Mouse (Mus musculus): ENCODE data around the gene Arl14ep. TPM values are rescaled to one million over a fixed set of nuclear protein-coding genes. Genes with fewer than 3 reads are reported as not detected.

Gene Arl14ep
- total and polyA plus RNA-seq, 3 experiments = 47.9 to 599 (median 108) TPM

- Histone ChIP-seq H3K4me1 (ENCODE audit: insufficient read depth, low read depth, low read length) (peaks cover 47% of the 10 kb centered on the region), H3K4me3 (ENCODE audit: low read depth, low read length) (peak overlapping the region; percentile 95), H3K27me3 (ENCODE audit: insufficient read depth, low read length) (no peaks in the 10 kb centered on the region), H3K36me3 (replicated peaks) (peaks cover 36% of the 10 kb centered on the region), H3K9me3 (replicated peaks) (no peaks in the 10 kb centered on the region)
- no peak for TF ChIP-seq CTCF (IDR thresholded peaks at IDR 0.05; ENCODE audit: low read depth, low read length)
- TF ChIP-seq GATA2 (IDR thresholded peaks at IDR 0.05; ENCODE audit: borderline replicate concordance, low read depth, low read length) = no peak
- TF ChIP-seq POLR2AphosphoS5 (IDR thresholded peaks at IDR 0.05; ENCODE audit: insufficient replicate concordance, low read depth, low read length) = no peak
- TF ChIP-seq GATA1 (IDR thresholded peaks at IDR 0.05; ENCODE audit: borderline replicate concordance, low read length) = no peak
- no peak for TF ChIP-seq TAL1 (conservative IDR thresholded peaks at IDR 0.05; ENCODE audit: low read depth, low read length)
- ATAC-seq (ENCODE audit: extremely low read depth, insufficient number of reproducible peaks, low FRiP score, poor library complexity, severe bottlenecking) = no peak
- DNase-seq (ENCODE audit: low spot score) = no peak
These were observed 779 bp downstream of the Arl14ep start for GRCm38 (mm10) chr2:106973332-106973958.

GRCm38 (mm10) chr2:106972851-106973250, 1.4 kb downstream of the Arl14ep start:
- Histone ChIP-seq H3K4me1 (ENCODE audit: insufficient read depth, low read depth, low read length) (peaks cover 50% of the 10 kb centered on the region), H3K4me3 (ENCODE audit: low read depth, low read length) (peak overlapping the region; percentile 95), H3K36me3 (replicated peaks) (peaks cover 42% of the 10 kb centered on the region), H3K9me3 (replicated peaks) (no peaks in the 10 kb centered on the region), H3K27me3 (ENCODE audit: insufficient read depth, low read length) (no peaks in the 10 kb centered on the region)
- TF ChIP-seq TAL1 (conservative IDR thresholded peaks at IDR 0.05; ENCODE audit: low read depth, low read length) (no peak), POLR2AphosphoS5 (IDR thresholded peaks at IDR 0.05; ENCODE audit: insufficient replicate concordance, low read depth, low read length) (no peak), CTCF (IDR thresholded peaks at IDR 0.05; ENCODE audit: low read depth, low read length) (no peak), GATA2 (IDR thresholded peaks at IDR 0.05; ENCODE audit: borderline replicate concordance, low read depth, low read length) (no peak), GATA1 (IDR thresholded peaks at IDR 0.05; ENCODE audit: borderline replicate concordance, low read length) (no peak)
- DNase-seq (ENCODE audit: low spot score) (no peak), ATAC-seq (ENCODE audit: extremely low read depth, insufficient number of reproducible peaks, low FRiP score, poor library complexity, severe bottlenecking) (no peak)

- Histone ChIP-seq H3K27me3 (ENCODE audit: insufficient read depth, low read length) (no peaks in the 10 kb centered on the region), H3K9me3 (replicated peaks) (no peaks in the 10 kb centered on the region), H3K4me3 (ENCODE audit: low read depth, low read length) (peak overlapping the region; percentile 2; the same call in 1 of the 2 replicates), H3K4me1 (ENCODE audit: insufficient read depth, low read depth, low read length) (peaks cover 37% of the 10 kb centered on the region), H3K36me3 (replicated peaks) (peaks cover 59% of the 10 kb centered on the region)
- TF ChIP-seq POLR2AphosphoS5 (IDR thresholded peaks at IDR 0.05; ENCODE audit: insufficient replicate concordance, low read depth, low read length) = no peak
- TF ChIP-seq TAL1 (conservative IDR thresholded peaks at IDR 0.05; ENCODE audit: low read depth, low read length) = no peak
- no peak for TF ChIP-seq GATA1 (IDR thresholded peaks at IDR 0.05; ENCODE audit: borderline replicate concordance, low read length)
- TF ChIP-seq GATA2 (IDR thresholded peaks at IDR 0.05; ENCODE audit: borderline replicate concordance, low read depth, low read length) = no peak
- TF ChIP-seq CTCF (IDR thresholded peaks at IDR 0.05; ENCODE audit: low read depth, low read length) = no peak
- DNase-seq (ENCODE audit: low spot score) (no peak), ATAC-seq (ENCODE audit: extremely low read depth, insufficient number of reproducible peaks, low FRiP score, poor library complexity, severe bottlenecking) (no peak)
These were observed 3.3 kb downstream of the Arl14ep start for GRCm38 (mm10) chr2:106970971-106971370.

GRCm38 (mm10) chr2:106968320-106968719, 5.9 kb downstream of the Arl14ep start:
- Histone ChIP-seq H3K4me1 (ENCODE audit: insufficient read depth, low read depth, low read length) (peaks cover 47% of the 10 kb centered on the region), H3K4me3 (ENCODE audit: low read depth, low read length) (no peak overlapping the region), H3K36me3 (replicated peaks) (peaks cover 81% of the 10 kb centered on the region), H3K27me3 (ENCODE audit: insufficient read depth, low read length) (no peaks in the 10 kb centered on the region), H3K9me3 (replicated peaks) (no peaks in the 10 kb centered on the region)
- no peak for TF ChIP-seq POLR2AphosphoS5 (IDR thresholded peaks at IDR 0.05; ENCODE audit: insufficient replicate concordance, low read depth, low read length)
- no peak for TF ChIP-seq GATA1 (IDR thresholded peaks at IDR 0.05; ENCODE audit: borderline replicate concordance, low read length)
- no peak for TF ChIP-seq CTCF (IDR thresholded peaks at IDR 0.05; ENCODE audit: low read depth, low read length)
- DNase-seq (ENCODE audit: low spot score) = no peak
- ATAC-seq (ENCODE audit: extremely low read depth, insufficient number of reproducible peaks, low FRiP score, poor library complexity, severe bottlenecking) = no peak

- no peaks in the 10 kb centered on the region for H3K9me3 ChIP-seq (replicated peaks)
- DNase-seq (ENCODE audit: low spot score) = peak; percentile 24
- no peak for TF ChIP-seq CTCF (IDR thresholded peaks at IDR 0.05; ENCODE audit: low read depth, low read length)
- no peak for TF ChIP-seq GATA1 (IDR thresholded peaks at IDR 0.05; ENCODE audit: borderline replicate concordance, low read length)
- TF ChIP-seq TAL1 (conservative IDR thresholded peaks at IDR 0.05; ENCODE audit: low read depth, low read length) = no peak; the same call in 1 of the 2 replicates
- TF ChIP-seq POLR2AphosphoS5 (IDR thresholded peaks at IDR 0.05; ENCODE audit: insufficient replicate concordance, low read depth, low read length) = no peak
- TF ChIP-seq GATA2 (IDR thresholded peaks at IDR 0.05; ENCODE audit: borderline replicate concordance, low read depth, low read length) = no peak
- peaks cover 26% of the 10 kb centered on the region for H3K4me1 ChIP-seq (ENCODE audit: insufficient read depth, low read depth, low read length)
- no peak overlapping the region for H3K4me3 ChIP-seq (ENCODE audit: low read depth, low read length)
- peaks cover 83% of the 10 kb centered on the region for H3K36me3 ChIP-seq (replicated peaks)
- ATAC-seq (ENCODE audit: extremely low read depth, insufficient number of reproducible peaks, low FRiP score, poor library complexity, severe bottlenecking) = peak; percentile 88
- H3K27me3 ChIP-seq (ENCODE audit: insufficient read depth, low read length) = no peaks in the 10 kb centered on the region
These were observed 10.7 kb downstream of the Arl14ep start for GRCm38 (mm10) chr2:106963560-106963959.

- Histone ChIP-seq H3K36me3 (replicated peaks) (peaks cover 67% of the 10 kb centered on the region), H3K9me3 (replicated peaks) (no peaks in the 10 kb centered on the region), H3K4me3 (ENCODE audit: low read depth, low read length) (no peak overlapping the region), H3K4me1 (ENCODE audit: insufficient read depth, low read depth, low read length) (peaks cover 22% of the 10 kb centered on the region), H3K27me3 (ENCODE audit: insufficient read depth, low read length) (no peaks in the 10 kb centered on the region)
- no peak for TF ChIP-seq GATA2 (IDR thresholded peaks at IDR 0.05; ENCODE audit: borderline replicate concordance, low read depth, low read length)
- no peak; the same call in 1 of the 2 replicates for TF ChIP-seq POLR2AphosphoS5 (IDR thresholded peaks at IDR 0.05; ENCODE audit: insufficient replicate concordance, low read depth, low read length)
- TF ChIP-seq TAL1 (conservative IDR thresholded peaks at IDR 0.05; ENCODE audit: low read depth, low read length) = no peak
- no peak for TF ChIP-seq CTCF (IDR thresholded peaks at IDR 0.05; ENCODE audit: low read depth, low read length)
- no peak for TF ChIP-seq GATA1 (IDR thresholded peaks at IDR 0.05; ENCODE audit: borderline replicate concordance, low read length)
- no peak for DNase-seq (ENCODE audit: low spot score)
- no peak for ATAC-seq (ENCODE audit: extremely low read depth, insufficient number of reproducible peaks, low FRiP score, poor library complexity, severe bottlenecking)
These were observed 12.6 kb downstream of the Arl14ep start for GRCm38 (mm10) chr2:106961650-106962049.
